9 mouse cellular contexts compared by ENCODE assay signal in the genomic region with DNA sequence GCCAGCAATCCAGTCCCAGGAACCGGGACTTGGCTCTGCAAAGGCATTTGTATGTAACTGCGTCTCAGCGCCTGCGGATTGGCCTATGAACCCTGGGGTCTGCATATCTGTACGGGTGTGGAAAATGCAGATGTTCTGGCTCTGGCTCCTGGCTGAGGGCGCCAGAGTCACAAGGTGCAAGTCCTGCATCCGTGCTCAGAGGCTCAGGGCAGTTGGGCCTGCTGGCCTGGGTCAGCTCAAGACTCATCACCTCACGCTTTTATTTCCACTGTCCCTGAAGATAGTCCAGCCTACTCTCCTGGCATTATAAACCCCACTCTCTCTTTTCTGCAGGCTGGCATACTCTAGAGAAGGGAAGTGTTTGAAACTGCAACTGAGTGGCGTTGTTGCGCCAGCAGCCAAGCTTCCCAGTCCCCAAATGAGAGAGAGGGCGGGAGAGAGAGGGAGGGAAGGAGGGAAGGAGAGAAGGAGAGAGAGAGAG. TPM values are rescaled to one million over a fixed set of nuclear protein-coding genes. Genes with fewer than 3 reads are reported as not detected.
DNase-seq lines count a peak whose midpoint lies in the region; ATAC-seq lines count a peak whose summit lies in the region.
"Had no signal": no experiment of that assay in that cellular context is flagged by ENCODE, and none has a peak within 500 bp of the region (broad histone marks: within the 10 kb centered on the region; RNA-seq: fewer than 3 reads in every experiment).

No protein-coding gene starts in this region.

- under 1% methylated on average over 10 of the region's 11 CpGs for WGBS in forebrain, embryonic 16.5 days
- WGBS in intestine, embryonic 16.5 days, result 3% methylated on average over 10 of the region's 11 CpGs
- WGBS in limb, embryonic 11.5 days, result 0% methylated on average over 11 of the region's 11 CpGs
- WGBS in neural tube, embryonic 15.5 days, result 0% methylated on average over 10 of the region's 11 CpGs

- peak overlapping the region; percentile 54 for H3K27ac ChIP-seq in forebrain, embryonic 16.5 days (ENCODE audit: low read length)
- no peak overlapping the region for H3K27ac ChIP-seq in intestine, embryonic 16.5 days (ENCODE audit: low read length)
- H3K27ac ChIP-seq in limb, embryonic 11.5 days (replicated peaks; ENCODE audit: low read depth, low read length), result 0 out of 2 replicates have a peak overlapping the region, but pooled peaks have one; percentile 42
- H3K27ac ChIP-seq in neural tube, embryonic 15.5 days (replicated peaks), result peak overlapping the region; percentile 93

- peak overlapping the region; percentile 86 for H3K4me3 ChIP-seq in forebrain, embryonic 16.5 days (replicated peaks; ENCODE audit: low read length)
- peak overlapping the region; percentile 81 for H3K4me3 ChIP-seq in intestine, embryonic 16.5 days (ENCODE audit: low read length)
- H3K4me3 ChIP-seq in limb, embryonic 11.5 days (ENCODE audit: low read depth, low read length), result peak overlapping the region; percentile 66
- peak overlapping the region; percentile 73 for H3K4me3 ChIP-seq in neural tube, embryonic 15.5 days (replicated peaks)

- peaks cover 36% of the 10 kb centered on the region for H3K4me1 ChIP-seq in forebrain, embryonic 16.5 days (replicated peaks; ENCODE audit: control insufficient read depth, insufficient read depth, low read length)
- peaks cover 19% of the 10 kb centered on the region for H3K4me1 ChIP-seq in intestine, embryonic 16.5 days (ENCODE audit: control insufficient read depth, insufficient read depth, low read length)
- peaks cover 23% of the 10 kb centered on the region for H3K4me1 ChIP-seq in limb, embryonic 11.5 days (ENCODE audit: control insufficient read depth, insufficient read depth, low read length)
- peaks cover 42% of the 10 kb centered on the region for H3K4me1 ChIP-seq in neural tube, embryonic 15.5 days

- H3K27me3 ChIP-seq in forebrain, embryonic 16.5 days (replicated peaks; ENCODE audit: control insufficient read depth, insufficient read depth, low read length), result no peaks in the 10 kb centered on the region
- H3K27me3 ChIP-seq in intestine, embryonic 16.5 days (replicated peaks; ENCODE audit: control insufficient read depth, insufficient read depth, low read length), result peaks cover 39% of the 10 kb centered on the region
- H3K27me3 ChIP-seq in limb, embryonic 11.5 days (ENCODE audit: control insufficient read depth, insufficient read depth, low read length), result peaks cover 19% of the 10 kb centered on the region
- no peaks in the 10 kb centered on the region for H3K27me3 ChIP-seq in neural tube, embryonic 15.5 days (replicated peaks)

- no peaks in the 10 kb centered on the region for H3K36me3 ChIP-seq in forebrain, embryonic 16.5 days (ENCODE audit: control insufficient read depth, insufficient read depth)
- H3K36me3 ChIP-seq in intestine, embryonic 16.5 days (ENCODE audit: control insufficient read depth, insufficient read depth, low read length), result no peaks in the 10 kb centered on the region
- H3K36me3 ChIP-seq in limb, embryonic 11.5 days (ENCODE audit: control insufficient read depth, insufficient read depth, low read length), result no peaks in the 10 kb centered on the region
- H3K36me3 ChIP-seq in neural tube, embryonic 15.5 days, result no peaks in the 10 kb centered on the region

- H3K9me3 ChIP-seq in forebrain, embryonic 16.5 days (ENCODE audit: control insufficient read depth, low read length), result no peaks in the 10 kb centered on the region
- H3K9me3 ChIP-seq in intestine, embryonic 16.5 days (ENCODE audit: control insufficient read depth, low read length), result no peaks in the 10 kb centered on the region
- H3K9me3 ChIP-seq in limb, embryonic 11.5 days (ENCODE audit: control insufficient read depth, low read length), result no peaks in the 10 kb centered on the region
- no peaks in the 10 kb centered on the region for H3K9me3 ChIP-seq in neural tube, embryonic 15.5 days (replicated peaks)

- DNase-seq in gastrocnemius, postnatal 10 days, result peak; percentile 18
- DNase-seq in gastrocnemius, adult 18-20 months (ENCODE audit: low spot score), result no peak
- DNase-seq in adrenal gland, postnatal 14 days, result peak; percentile 29
- DNase-seq in limb, embryonic 11.5 days (ENCODE audit: low spot score), result peak; percentile 68

- peak; percentile 30 for ATAC-seq in forebrain, embryonic 16.5 days
- peak; percentile 24; the same call in 1 of the 2 replicates for ATAC-seq in intestine, embryonic 16.5 days
- no peak for ATAC-seq in limb, embryonic 11.5 days (ENCODE audit: insufficient number of reproducible peaks, low FRiP score, low TSS enrichment, low read depth)
- ATAC-seq in neural tube, embryonic 15.5 days (ENCODE audit: low FRiP score), result peak; percentile 46
- no peak for ATAC-seq in megakaryocyte-erythroid progenitor cell, adult 5-6 weeks (replicated peaks; ENCODE audit: low FRiP score, low TSS enrichment, poor library complexity, severe bottlenecking)

- peak overlapping the region; percentile 74 for H3K4me2 ChIP-seq in forebrain, embryonic 16.5 days (ENCODE audit: low read length)
- H3K4me2 ChIP-seq in intestine, embryonic 16.5 days (ENCODE audit: low read depth, low read length), result peak overlapping the region; percentile 96
- H3K4me2 ChIP-seq in limb, embryonic 11.5 days (ENCODE audit: low read depth, severe bottlenecking), result peak overlapping the region; percentile 92
- peak overlapping the region; percentile 63 for H3K4me2 ChIP-seq in neural tube, embryonic 15.5 days

- H3K9ac ChIP-seq in forebrain, embryonic 16.5 days (replicated peaks; ENCODE audit: low read depth, low read length), result peak overlapping the region; percentile 51
- H3K9ac ChIP-seq in intestine, embryonic 16.5 days (ENCODE audit: low read depth, low read length), result no peak overlapping the region
- no peak overlapping the region for H3K9ac ChIP-seq in limb, embryonic 11.5 days (ENCODE audit: low read length)
- peak overlapping the region; percentile 41 for H3K9ac ChIP-seq in neural tube, embryonic 15.5 days (replicated peaks)

RNA-seq across cellular contexts. Expression of gene Npas3, which starts 3.3 kb away (rescaled TPM):
- 1 to 10 TPM; 2.6 to 4.8 TPM for total RNA-seq in gastrocnemius, postnatal 10 days (2021)
- total RNA-seq in gastrocnemius, adult 18-20 months (2021), result under 1 TPM; 0.07 to 0.09 TPM
- total RNA-seq in adrenal gland, postnatal 14 days (2021), result 1.6 and 4.4 TPM in 2 replicates
- 17.7 and 17.9 TPM in 2 replicates for polyA plus RNA-seq in forebrain, embryonic 16.5 days (2015; fragmentation: Nextera tagmentation; extraction: Ambion mirVana)
- 1.0 and 1.9 TPM in 2 replicates for polyA plus RNA-seq in intestine, embryonic 16.5 days (2015; fragmentation: Nextera tagmentation; extraction: Ambion mirVana)
- polyA plus RNA-seq in limb, embryonic 11.5 days (2014; fragmentation: Nextera tagmentation; extraction: Ambion mirVana), result 1.8 and 2.3 TPM in 2 replicates
- polyA plus RNA-seq in neural tube, embryonic 15.5 days (2015; fragmentation: Nextera tagmentation; extraction: Ambion mirVana), result 19.9 and 23.2 TPM in 2 replicates
- total RNA-seq in megakaryocyte-erythroid progenitor cell, adult 5-6 weeks (2014; fragmentation: Nextera tagmentation), result not detected in 2 replicates
- total RNA-seq in megakaryocyte-erythroid progenitor cell, adult 5-6 weeks (2017), result 0.05 TPM in 1 of 2 replicates, not detected in the other
- total RNA-seq: MEL had no signal

Comparison
In these comparisons a context has a peak if more than half of its experiments do, and no peak if none do; other contexts are left out.
1. ATAC-seq: peak in forebrain, embryonic 16.5 days (single experiment), intestine, embryonic 16.5 days (single experiment) and neural tube, embryonic 15.5 days (single experiment); none in limb, embryonic 11.5 days (single experiment) and megakaryocyte-erythroid progenitor cell, adult 5-6 weeks (single experiment).
2. H3K9ac ChIP-seq: peak in forebrain, embryonic 16.5 days (single experiment) and neural tube, embryonic 15.5 days (single experiment); none in intestine, embryonic 16.5 days (single experiment) and limb, embryonic 11.5 days (single experiment).
3. Peak in every context shown above with its lines, with median percentiles within 50 percentile points of each other: H3K4me2 ChIP-seq and H3K4me3 ChIP-seq.